Mouse (Mus musculus): ENCODE results near the gene Gnmt.

GRCm38 (mm10) chr17:46702506-46702905 is 26.5 kb downstream of the Gnmt start:
- TF ChIP-seq CTCF (IDR thresholded peaks at IDR 0.05; ENCODE audit: borderline replicate concordance, insufficient read depth, low read depth, low read length): no peak
- no peak for TF ChIP-seq POLR2A (IDR thresholded peaks at IDR 0.05; ENCODE audit: borderline replicate concordance, insufficient read depth, low read length)

All from cerebellum, adult 2 months (tissue).